Mouse (Mus musculus) MEL (cell line): ENCODE data around the gene Dcst1.

Source experiments
- CHD2 ChIP-seq: IDR thresholded peaks from 2 replicates; pipeline ENCODE4 v1.6.1; 2011; ENCODE audit warnings: low read length, improper control_type of control experiment
- CTCF ChIP-seq, 3 experiments: IDR thresholded peaks in 2 of 3; conservative IDR thresholded peaks in 1 of 3; 2 replicates each; pipeline ENCODE4 v1.5.1; 2011 to 2012; ENCODE audit warnings: low read length in 3 of 3, low read depth in 2 of 3, mild to moderate bottlenecking in 2 of 3, improper control_type of control experiment in 1 of 3, inconsistent platforms in 1 of 3, mixed read lengths in 1 of 3, moderate library complexity in 1 of 3; ENCODE audit not compliant: control insufficient read depth in 1 of 3, insufficient read depth in 1 of 3, poor library complexity in 1 of 3, severe bottlenecking in 1 of 3
- E2F4 ChIP-seq: IDR thresholded peaks from 2 replicates; pipeline ENCODE4 v1.6.1; 2011; ENCODE audit warnings: low read depth, low read length, improper control_type of control experiment, borderline replicate concordance
- GATA1 ChIP-seq: IDR thresholded peaks from 2 replicates; pipeline ENCODE4 v1.6.1; 2011; ENCODE audit warnings: low read depth, low read length, improper control_type of control experiment
- MAFK ChIP-seq: IDR thresholded peaks from 2 replicates; pipeline ENCODE4 v1.6.1; 2011; ENCODE audit warnings: low read depth, mild to moderate bottlenecking, low read length, improper control_type of control experiment, borderline replicate concordance
- MAX ChIP-seq: IDR thresholded peaks from 2 replicates; pipeline ENCODE4 v1.6.1; 2011; ENCODE audit warnings: low read length, improper control_type of control experiment
- MEF2A ChIP-seq: IDR thresholded peaks from 2 replicates; pipeline ENCODE4 v1.6.1; 2014; ENCODE audit warnings: low read depth, mild to moderate bottlenecking, inconsistent platforms, low read length, improper control_type of control experiment; ENCODE audit not compliant: poor library complexity, insufficient replicate concordance, severe bottlenecking; ENCODE audit errors: extremely low read depth
- MXI1 ChIP-seq: IDR thresholded peaks from 2 replicates; pipeline ENCODE4 v1.6.1; 2011; ENCODE audit warnings: mild to moderate bottlenecking, low read depth, low read length, improper control_type of control experiment
- NRF1 ChIP-seq: IDR thresholded peaks from 2 replicates; pipeline ENCODE4 v1.6.1; 2014; ENCODE audit warnings: low read depth, mild to moderate bottlenecking, inconsistent platforms, low read length, improper control_type of control experiment, moderate library complexity; ENCODE audit not compliant: poor library complexity, insufficient read depth, severe bottlenecking
- POLR2A ChIP-seq, 2 experiments: IDR thresholded peaks; 2 replicates each; pipeline ENCODE4 v1.6.1; 2011 to 2012; ENCODE audit warnings: low read length in 2 of 2, mild to moderate bottlenecking in 2 of 2, control low read depth in 1 of 2, improper control_type of control experiment in 1 of 2, low read depth in 1 of 2, moderate library complexity in 1 of 2; ENCODE audit not compliant: control insufficient read depth in 1 of 2, insufficient read depth in 1 of 2, poor library complexity in 1 of 2
- TBP ChIP-seq: IDR thresholded peaks from 2 replicates; pipeline ENCODE4 v1.8.0; 2011; ENCODE audit warnings: low read depth, low read length, improper control_type of control experiment
- USF2 ChIP-seq, 2 experiments: IDR thresholded peaks; 2 replicates each; pipeline ENCODE4 v1.6.1; 2011 to 2012; ENCODE audit warnings: improper control_type of control experiment in 2 of 2, low read length in 2 of 2, borderline replicate concordance in 1 of 2, inconsistent platforms in 1 of 2, low read depth in 1 of 2, mild to moderate bottlenecking in 1 of 2; ENCODE audit not compliant: insufficient read depth in 1 of 2
- ZMIZ1 ChIP-seq: IDR thresholded peaks from 2 replicates; pipeline ENCODE4 v1.6.1; 2012; ENCODE audit warnings: low read depth, mild to moderate bottlenecking, inconsistent platforms, low read length, improper control_type of control experiment, moderate library complexity

DNA sequence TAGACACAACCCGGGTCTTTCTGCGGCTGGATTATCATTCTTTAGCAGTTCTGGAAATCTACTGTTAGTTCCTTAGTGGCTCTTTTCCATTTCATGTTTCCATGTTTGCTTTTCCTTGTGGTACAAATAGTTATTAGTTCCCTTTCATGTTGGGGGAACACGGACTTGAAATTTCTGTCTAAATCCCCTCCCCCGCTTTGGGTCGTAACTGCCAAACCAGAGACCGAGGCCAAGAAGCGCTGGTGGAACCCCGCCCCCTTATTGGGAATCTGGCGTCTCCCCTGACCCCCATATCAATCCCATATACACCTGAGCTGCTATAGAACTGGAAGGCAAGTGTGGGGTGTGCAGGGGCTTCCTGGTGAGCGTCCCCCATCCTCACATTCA, 30.4 kb upstream of the Dcst1 start:
- no peak for TF ChIP-seq GATA1
- TF ChIP-seq POLR2A (IDR thresholded peaks at IDR 0.05; ENCODE audit: control insufficient read depth in 1 of 2, insufficient read depth in 1 of 2, low read depth in 1 of 2, low read length in 2 of 2, poor library complexity in 1 of 2) = no peak
- TF ChIP-seq CTCF (IDR thresholded peaks at IDR 0.05 in 2 of 3, conservative IDR thresholded peaks at IDR 0.05 in 1 of 3; ENCODE audit: control insufficient read depth in 1 of 3, insufficient read depth in 1 of 3, low read depth in 2 of 3, low read length in 3 of 3, poor library complexity in 1 of 3, severe bottlenecking in 1 of 3) = no peak
- TF ChIP-seq MAX = no peak
- no peak for TF ChIP-seq MEF2A
- TF ChIP-seq CHD2 = no peak
- TF ChIP-seq USF2 (IDR thresholded peaks at IDR 0.05; ENCODE audit: borderline replicate concordance in 1 of 2, insufficient read depth in 1 of 2, low read depth in 1 of 2, low read length in 2 of 2) = no peak
- no peak for TF ChIP-seq MXI1
- no peak for TF ChIP-seq ZMIZ1
- TF ChIP-seq E2F4 = no peak
- TF ChIP-seq TBP = no peak
- no peak for TF ChIP-seq MAFK
- no peak for TF ChIP-seq NRF1
